Mouse (Mus musculus): ENCODE data around the gene St7. TPM values are rescaled to one million over a fixed set of nuclear protein-coding genes. Genes with fewer than 3 reads are reported as not detected.
A peak's percentile ranks its signal among the peaks of the same experiment; 100 is the strongest.

Gene St7
- total RNA-seq, 1 experiment from 2014 or later = 5.4 TPM

GRCm38 (mm10) chr6:17793471-17793870 lies 100.7 kb downstream of the St7 start:
- ATAC-seq (replicated peaks; ENCODE audit: insufficient number of reproducible peaks, low FRiP score, low TSS enrichment, poor library complexity, severe bottlenecking) = no peak

- ATAC-seq (replicated peaks; ENCODE audit: insufficient number of reproducible peaks, low FRiP score, low TSS enrichment, poor library complexity, severe bottlenecking) = no peak
Measured at GRCm38 (mm10) chr6:17797271-17797713, 104.6 kb downstream of the St7 start.

- peak; percentile 73 for ATAC-seq (replicated peaks; ENCODE audit: insufficient number of reproducible peaks, low FRiP score, low TSS enrichment, poor library complexity, severe bottlenecking)
Measured at GRCm38 (mm10) chr6:17800694-17801093, 108.0 kb downstream of the St7 start.

GRCm38 (mm10) chr6:17804468-17804867 lies 111.7 kb downstream of the St7 start:
- no peak for ATAC-seq (replicated peaks; ENCODE audit: insufficient number of reproducible peaks, low FRiP score, low TSS enrichment, poor library complexity, severe bottlenecking)

- ATAC-seq (replicated peaks; ENCODE audit: insufficient number of reproducible peaks, low FRiP score, low TSS enrichment, poor library complexity, severe bottlenecking) = no peak
Measured at GRCm38 (mm10) chr6:17806569-17806968, 113.8 kb downstream of the St7 start.

GRCm38 (mm10) chr6:17811063-17811462 lies 118.3 kb downstream of the St7 start:
- no peak for ATAC-seq (replicated peaks; ENCODE audit: insufficient number of reproducible peaks, low FRiP score, low TSS enrichment, poor library complexity, severe bottlenecking)

- ATAC-seq (replicated peaks; ENCODE audit: insufficient number of reproducible peaks, low FRiP score, low TSS enrichment, poor library complexity, severe bottlenecking) = no peak
Measured at GRCm38 (mm10) chr6:17811531-17811930, 118.8 kb downstream of the St7 start.

GRCm38 (mm10) chr6:17814074-17814649 lies 121.4 kb downstream of the St7 start:
- no peak for ATAC-seq (replicated peaks; ENCODE audit: insufficient number of reproducible peaks, low FRiP score, low TSS enrichment, poor library complexity, severe bottlenecking)

GRCm38 (mm10) chr6:17816865-17817435 lies 124.2 kb downstream of the St7 start:
- ATAC-seq (replicated peaks; ENCODE audit: insufficient number of reproducible peaks, low FRiP score, low TSS enrichment, poor library complexity, severe bottlenecking) = no peak

GRCm38 (mm10) chr6:17823614-17824013 lies 130.9 kb downstream of the St7 start:
- ATAC-seq (replicated peaks; ENCODE audit: insufficient number of reproducible peaks, low FRiP score, low TSS enrichment, poor library complexity, severe bottlenecking) = no peak

- no peak for ATAC-seq (replicated peaks; ENCODE audit: insufficient number of reproducible peaks, low FRiP score, low TSS enrichment, poor library complexity, severe bottlenecking)
Measured at GRCm38 (mm10) chr6:17824735-17825134, 132.0 kb downstream of the St7 start.

- no peak for ATAC-seq (replicated peaks; ENCODE audit: insufficient number of reproducible peaks, low FRiP score, low TSS enrichment, poor library complexity, severe bottlenecking)
Measured at GRCm38 (mm10) chr6:17828382-17828781, 135.6 kb downstream of the St7 start.

GRCm38 (mm10) chr6:17829981-17830380 lies 137.2 kb downstream of the St7 start:
- no peak for ATAC-seq (replicated peaks; ENCODE audit: insufficient number of reproducible peaks, low FRiP score, low TSS enrichment, poor library complexity, severe bottlenecking)

GRCm38 (mm10) chr6:17834493-17834892 lies 141.8 kb downstream of the St7 start:
- no peak for ATAC-seq (replicated peaks; ENCODE audit: insufficient number of reproducible peaks, low FRiP score, low TSS enrichment, poor library complexity, severe bottlenecking)

- ATAC-seq (replicated peaks; ENCODE audit: insufficient number of reproducible peaks, low FRiP score, low TSS enrichment, poor library complexity, severe bottlenecking) = no peak
Measured at GRCm38 (mm10) chr6:17835693-17836092, 143.0 kb downstream of the St7 start.

GRCm38 (mm10) chr6:17837676-17838075 lies 144.9 kb downstream of the St7 start:
- peak; percentile 55; the same call in 1 of the 2 replicates for ATAC-seq (replicated peaks; ENCODE audit: insufficient number of reproducible peaks, low FRiP score, low TSS enrichment, poor library complexity, severe bottlenecking)

GRCm38 (mm10) chr6:17840431-17840830 lies 147.7 kb downstream of the St7 start:
- ATAC-seq (replicated peaks; ENCODE audit: insufficient number of reproducible peaks, low FRiP score, low TSS enrichment, poor library complexity, severe bottlenecking) = no peak

- ATAC-seq (replicated peaks; ENCODE audit: insufficient number of reproducible peaks, low FRiP score, low TSS enrichment, poor library complexity, severe bottlenecking) = no peak
Measured at GRCm38 (mm10) chr6:17842759-17843158, 150.0 kb downstream of the St7 start.

GRCm38 (mm10) chr6:17851316-17851715 lies 158.6 kb downstream of the St7 start:
- no peak for ATAC-seq (replicated peaks; ENCODE audit: insufficient number of reproducible peaks, low FRiP score, low TSS enrichment, poor library complexity, severe bottlenecking)

GRCm38 (mm10) chr6:17853587-17854274 lies 161.0 kb downstream of the St7 start:
- no peak for ATAC-seq (replicated peaks; ENCODE audit: insufficient number of reproducible peaks, low FRiP score, low TSS enrichment, poor library complexity, severe bottlenecking)
